Mouse (Mus musculus) MEL (cell line): Measurements from ENCODE around the gene Ttc30b. TPM values are rescaled to one million over a fixed set of nuclear protein-coding genes. Genes with fewer than 3 reads are reported as not detected.

Experiments
- DNase-seq: peaks from one replicate; pipeline ENCODE4 v3.0.0; 2011; ENCODE audit warnings: low read depth, low spot score
- H3K27ac ChIP-seq: 2 replicates; pipeline ENCODE4 v1.5.1; 2012; ENCODE audit warnings: low read depth, mild to moderate bottlenecking, control low read depth, low read length, moderate library complexity; ENCODE audit not compliant: control insufficient read depth
- H3K27me3 ChIP-seq, 2 experiments: fragments of 150-350 bp in 1 of 2; sonication (generic) in 1 of 2; 2 replicates each; pipeline ENCODE4 v1.6.1; 2012; ENCODE audit warnings: low read length in 2 of 2, mild to moderate bottlenecking in 2 of 2, improper control_type of control experiment in 1 of 2, moderate library complexity in 1 of 2; ENCODE audit not compliant: insufficient read depth in 2 of 2, control insufficient read depth in 1 of 2
- H3K36me3 ChIP-seq, 2 experiments: 2 replicates each; pipeline ENCODE4 v1.6.1; 2012 to 2014; ENCODE audit warnings: low read length in 2 of 2, improper control_type of control experiment in 1 of 2, inconsistent platforms in 1 of 2, mild to moderate bottlenecking in 1 of 2; ENCODE audit not compliant: insufficient read depth in 2 of 2, control insufficient read depth in 1 of 2
- H3K4me1 ChIP-seq, 2 experiments: fragments of 150-350 bp in 1 of 2; sonication (generic) in 1 of 2; 2 replicates each; pipeline ENCODE4 v1.6.1; 2012; ENCODE audit warnings: low read length in 2 of 2, improper control_type of control experiment in 1 of 2, mild to moderate bottlenecking in 1 of 2; ENCODE audit not compliant: insufficient read depth in 2 of 2, control insufficient read depth in 1 of 2
- H3K4me3 ChIP-seq, 2 experiments: fragments of 150-350 bp in 1 of 2; sonication (generic) in 1 of 2; 2 replicates each; pipeline ENCODE4 v1.5.1; 2012; ENCODE audit warnings: low read depth in 2 of 2, low read length in 2 of 2, mild to moderate bottlenecking in 2 of 2, moderate library complexity in 2 of 2, control low read depth in 1 of 2, improper control_type of control experiment in 1 of 2; ENCODE audit not compliant: control insufficient read depth in 1 of 2, insufficient read depth in 1 of 2
- H3K79me2 ChIP-seq: 2 replicates; pipeline ENCODE4 v1.6.1; 2012; ENCODE audit warnings: mild to moderate bottlenecking, low read length, moderate library complexity; ENCODE audit not compliant: control insufficient read depth, poor library complexity, insufficient read depth
- H3K9ac ChIP-seq: 2 replicates; pipeline ENCODE4 v1.6.1; 2012; ENCODE audit warnings: low read depth, mild to moderate bottlenecking, control low read depth, low read length, moderate library complexity; ENCODE audit not compliant: control insufficient read depth, poor library complexity, severe bottlenecking
- H3K9me3 ChIP-seq: fragments of 150-350 bp; sonication (generic); replicated peaks from 2 replicates; pipeline ENCODE4 v1.6.1; 2012; ENCODE audit warnings: mild to moderate bottlenecking, low read length, improper control_type of control experiment, moderate library complexity; ENCODE audit not compliant: insufficient read depth
- BHLHE40 ChIP-seq: IDR thresholded peaks from 2 replicates; pipeline ENCODE4 v1.6.1; 2012; ENCODE audit warnings: low read depth, mild to moderate bottlenecking, inconsistent platforms, low read length, improper control_type of control experiment, borderline replicate concordance
- E2F4 ChIP-seq: IDR thresholded peaks from 2 replicates; pipeline ENCODE4 v1.6.1; 2011; ENCODE audit warnings: low read depth, low read length, improper control_type of control experiment, borderline replicate concordance
- ELF1 ChIP-seq: IDR thresholded peaks from 2 replicates; pipeline ENCODE4 v1.6.1; 2014; ENCODE audit warnings: low read depth, mild to moderate bottlenecking, inconsistent platforms, low read length, improper control_type of control experiment, moderate library complexity
- GABPA ChIP-seq: IDR thresholded peaks from 2 replicates; pipeline ENCODE4 v1.6.1; 2012; ENCODE audit warnings: low read depth, mild to moderate bottlenecking, inconsistent platforms, low read length, improper control_type of control experiment, moderate library complexity
- JUND ChIP-seq: IDR thresholded peaks from 2 replicates; pipeline ENCODE4 v1.6.1; 2011; ENCODE audit warnings: low read depth, mild to moderate bottlenecking, improper control_type of control experiment, low read length
- KAT2A ChIP-seq: conservative IDR thresholded peaks from 2 replicates; pipeline ENCODE4 v1.6.1; 2012; ENCODE audit warnings: low read depth, low read length, improper control_type of control experiment, inconsistent platforms
- MAZ ChIP-seq: IDR thresholded peaks from 2 replicates; pipeline ENCODE4 v1.6.1; 2012; ENCODE audit warnings: low read depth, mild to moderate bottlenecking, inconsistent platforms, low read length, improper control_type of control experiment
- MYB ChIP-seq: IDR thresholded peaks from 2 replicates; pipeline ENCODE4 v1.6.1; 2011; ENCODE audit warnings: mild to moderate bottlenecking, low read depth, low read length, improper control_type of control experiment
- NELFE ChIP-seq: IDR thresholded peaks from 2 replicates; pipeline ENCODE4 v1.6.1; 2011; ENCODE audit warnings: low read depth, low read length, improper control_type of control experiment
- NRF1 ChIP-seq: IDR thresholded peaks from 2 replicates; pipeline ENCODE4 v1.6.1; 2014; ENCODE audit warnings: low read depth, mild to moderate bottlenecking, inconsistent platforms, low read length, improper control_type of control experiment, moderate library complexity; ENCODE audit not compliant: poor library complexity, insufficient read depth, severe bottlenecking
- POLR2AphosphoS5 ChIP-seq: IDR thresholded peaks from 2 replicates; pipeline ENCODE4 v1.6.1; 2012; ENCODE audit warnings: low read depth, borderline replicate concordance, mild to moderate bottlenecking, inconsistent platforms, low read length, moderate library complexity, mixed read lengths
- RAD21 ChIP-seq: IDR thresholded peaks from 2 replicates; pipeline ENCODE4 v1.6.1; 2011; ENCODE audit warnings: mild to moderate bottlenecking, low read depth, low read length, improper control_type of control experiment
- RCOR1 ChIP-seq: IDR thresholded peaks from 2 replicates; pipeline ENCODE4 v1.6.1; 2012; ENCODE audit warnings: low read depth, mild to moderate bottlenecking, inconsistent platforms, low read length, improper control_type of control experiment
- SIN3A ChIP-seq: IDR thresholded peaks from 2 replicates; pipeline ENCODE4 v1.6.1; 2012; ENCODE audit warnings: low read length, improper control_type of control experiment, inconsistent platforms
- SMC3 ChIP-seq: IDR thresholded peaks from 2 replicates; pipeline ENCODE4 v1.6.1; 2011; ENCODE audit warnings: low read depth, low read length, improper control_type of control experiment
- TCF12 ChIP-seq: IDR thresholded peaks from 2 replicates; pipeline ENCODE4 v1.6.1; 2014; ENCODE audit warnings: low read depth, mild to moderate bottlenecking, inconsistent platforms, low read length, improper control_type of control experiment, moderate library complexity
- USF1 ChIP-seq: IDR thresholded peaks from 2 replicates; pipeline ENCODE4 v1.6.1; 2014; ENCODE audit warnings: low read depth, mild to moderate bottlenecking, inconsistent platforms, low read length, improper control_type of control experiment, moderate library complexity
- USF2 ChIP-seq, 2 experiments: IDR thresholded peaks; 2 replicates each; pipeline ENCODE4 v1.6.1; 2011 to 2012; ENCODE audit warnings: improper control_type of control experiment in 2 of 2, low read length in 2 of 2, borderline replicate concordance in 1 of 2, inconsistent platforms in 1 of 2, low read depth in 1 of 2, mild to moderate bottlenecking in 1 of 2; ENCODE audit not compliant: insufficient read depth in 1 of 2
- ZMIZ1 ChIP-seq: IDR thresholded peaks from 2 replicates; pipeline ENCODE4 v1.6.1; 2012; ENCODE audit warnings: low read depth, mild to moderate bottlenecking, inconsistent platforms, low read length, improper control_type of control experiment, moderate library complexity
- ZNF384 ChIP-seq: IDR thresholded peaks from 2 replicates; pipeline ENCODE4 v1.6.1; 2012; ENCODE audit warnings: low read depth, mild to moderate bottlenecking, inconsistent platforms, low read length, improper control_type of control experiment
- polyA plus RNA-seq, 2 experiments: library from polyadenylated mRNA; stranded (reverse) in 1 of 2; unstranded in 1 of 2; fragments of >175 nt in 1 of 2; fragments of >200 nt in 1 of 2; gene quantifications; 2 replicates each; pipeline versions ENCODE4 v1.2.1 to v1.2.4; 2012; ENCODE audit warnings: low replicate concordance in 2 of 2, low read depth in 1 of 2; ENCODE audit not compliant: insufficient read length in 2 of 2, insufficient read depth in 1 of 2, missing spikeins in 1 of 2
- total RNA-seq: library from RNA; depleted of rRNA; stranded (reverse); fragments of 300-350 nt; gene quantifications from 2 replicates; pipeline ENCODE4 v1.2.3, GENCODE M21; 2012

Gene Ttc30b
- total and polyA plus RNA-seq, 3 experiments: not detected

DNA sequence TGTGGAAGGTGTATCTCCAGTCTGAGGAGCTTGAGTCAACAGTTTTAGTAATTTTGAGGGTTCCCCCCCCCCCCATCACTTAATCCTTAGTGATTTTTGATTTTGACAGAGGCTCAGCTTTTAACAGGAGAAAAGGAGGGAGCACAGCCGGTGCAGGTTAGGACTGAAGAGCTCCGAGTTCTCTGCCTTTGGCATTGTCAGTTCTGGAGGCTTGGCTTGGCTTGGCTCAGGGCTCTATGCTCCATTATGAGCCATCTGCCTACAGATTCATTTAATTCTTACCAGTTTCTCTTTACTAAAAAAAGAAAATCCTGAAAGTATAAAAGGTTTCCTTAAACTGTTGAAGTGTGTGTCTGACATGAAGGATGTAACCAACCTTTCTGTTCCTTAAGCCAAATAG, 9.2 kb downstream of the Ttc30b start:
- no peak overlapping the region for H3K27ac ChIP-seq
- no peaks in the 10 kb centered on the region for H3K9me3 ChIP-seq
- no peak overlapping the region for H3K9ac ChIP-seq
- H3K36me3 ChIP-seq: peaks cover 0 to 4% of the 10 kb centered on the region in 2 experiments; a peak in 2 of 4 replicates
- H3K27me3 ChIP-seq: no peaks in the 10 kb centered on the region
- H3K4me1 ChIP-seq: no peaks in the 10 kb centered on the region
- TF ChIP-seq JUND: no peak
- no peak for TF ChIP-seq MAZ
- no peak for TF ChIP-seq MYB
- TF ChIP-seq RCOR1: no peak
- no peak for TF ChIP-seq SMC3
- TF ChIP-seq ELF1: no peak
- TF ChIP-seq BHLHE40: no peak
- TF ChIP-seq ZNF384: no peak
- no peak overlapping the region for H3K4me3 ChIP-seq
- no peak for DNase-seq
- no peaks in the 10 kb centered on the region for H3K79me2 ChIP-seq

DNA sequence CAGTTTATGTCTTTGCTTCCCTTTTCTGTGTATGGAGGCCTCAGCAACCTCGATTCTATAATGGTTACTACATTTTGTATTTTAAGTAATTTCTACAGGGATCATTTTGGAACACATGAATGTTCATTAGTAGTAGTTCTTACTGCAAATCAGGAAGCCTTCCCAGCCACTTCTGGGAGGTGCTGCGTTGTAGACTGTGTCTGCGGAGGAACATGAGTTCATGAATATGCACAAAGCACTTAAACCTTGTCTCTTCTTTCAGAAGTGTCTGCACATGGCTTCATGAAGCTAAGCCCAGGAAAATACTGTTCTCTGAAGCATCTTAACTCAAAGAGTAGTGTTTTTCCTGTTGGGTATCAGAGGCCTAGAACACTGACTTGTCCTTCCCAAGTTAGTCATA, 10.4 kb downstream of the Ttc30b start:
- H3K9ac ChIP-seq: no peak overlapping the region
- H3K36me3 ChIP-seq: peaks cover 0 to 4% of the 10 kb centered on the region in 2 experiments; a peak in 2 of 4 replicates
- H3K4me1 ChIP-seq: no peaks in the 10 kb centered on the region
- no peaks in the 10 kb centered on the region for H3K9me3 ChIP-seq
- TF ChIP-seq NRF1: no peak
- no peak for TF ChIP-seq USF1
- TF ChIP-seq ZMIZ1: no peak
- TF ChIP-seq TCF12: no peak
- no peak for TF ChIP-seq SIN3A
- TF ChIP-seq USF2 (IDR thresholded peaks at IDR 0.05; ENCODE audit: borderline replicate concordance in 1 of 2, insufficient read depth in 1 of 2, low read depth in 1 of 2, low read length in 2 of 2): no peak
- TF ChIP-seq POLR2AphosphoS5: no peak
- no peak for TF ChIP-seq E2F4
- no peak for TF ChIP-seq GABPA
- TF ChIP-seq KAT2A: no peak
- TF ChIP-seq MYB: no peak
- no peak for TF ChIP-seq RAD21
- no peak for TF ChIP-seq NELFE
- H3K27me3 ChIP-seq: no peaks in the 10 kb centered on the region
- no peaks in the 10 kb centered on the region for H3K79me2 ChIP-seq
- no peak for DNase-seq
- H3K4me3 ChIP-seq: no peak overlapping the region
- no peak overlapping the region for H3K27ac ChIP-seq
